Mouse (Mus musculus) brain, embryonic 18.5 days (tissue): ENCODE data around the gene Amot.
A peak's percentile ranks its signal among the peaks of the same experiment; 100 is the strongest.

Experiments
- DNase-seq: peaks from one replicate; pipeline ENCODE4 v3.0.0-alpha.2; 2012; ENCODE audit warnings: low read depth, low spot score

The Amot gene

GRCm38 (mm10) chrX:145482383-145482782, 22.6 kb downstream of the Amot start:
- no peak for DNase-seq

- DNase-seq, result no peak
These were observed 25.0 kb downstream of the Amot start for GRCm38 (mm10) chrX:145479942-145480341.

- peak; percentile 32 for DNase-seq
These were observed 27.2 kb downstream of the Amot start for GRCm38 (mm10) chrX:145477725-145478194.

GRCm38 (mm10) chrX:145477003-145477724, 27.8 kb downstream of the Amot start:
- no peak for DNase-seq

- DNase-seq, result no peak
These were observed 36.7 kb downstream of the Amot start for GRCm38 (mm10) chrX:145468264-145468663.

GRCm38 (mm10) chrX:145463524-145463923, 41.5 kb downstream of the Amot start:
- DNase-seq, result no peak

GRCm38 (mm10) chrX:145461339-145461738, 43.6 kb downstream of the Amot start:
- DNase-seq, result no peak

GRCm38 (mm10) chrX:145456251-145456650, 48.7 kb downstream of the Amot start:
- no peak for DNase-seq

- no peak for DNase-seq
These were observed 49.4 kb downstream of the Amot start for GRCm38 (mm10) chrX:145455629-145456028.

- DNase-seq, result no peak
These were observed 50.2 kb downstream of the Amot start for GRCm38 (mm10) chrX:145454828-145455227.

GRCm38 (mm10) chrX:145441526-145441925, 63.5 kb downstream of the Amot start:
- DNase-seq, result no peak

- no peak for DNase-seq
These were observed 71.3 kb downstream of the Amot start for GRCm38 (mm10) chrX:145433652-145434051.

- no peak for DNase-seq
These were observed 74.0 kb downstream of the Amot start for GRCm38 (mm10) chrX:145430836-145431570.

GRCm38 (mm10) chrX:145428811-145429210, 76.2 kb downstream of the Amot start:
- no peak for DNase-seq

GRCm38 (mm10) chrX:145424026-145424425, 81.0 kb downstream of the Amot start:
- no peak for DNase-seq

- DNase-seq, result no peak
These were observed 90.7 kb downstream of the Amot start for GRCm38 (mm10) chrX:145414319-145414718.

GRCm38 (mm10) chrX:145411425-145411824, 93.6 kb downstream of the Amot start:
- DNase-seq, result no peak

- DNase-seq, result no peak
These were observed 98.9 kb downstream of the Amot start for GRCm38 (mm10) chrX:145406052-145406451.

- no peak for DNase-seq
These were observed 103.1 kb downstream of the Amot start for GRCm38 (mm10) chrX:145401926-145402325.

- no peak for DNase-seq
These were observed 105.7 kb downstream of the Amot start for GRCm38 (mm10) chrX:145399236-145399635.
